Mouse (Mus musculus) brown adipose tissue, adult 24 weeks (tissue): ENCODE results near the gene Gdap1l1. TPM values are rescaled to one million over a fixed set of nuclear protein-coding genes. Genes with fewer than 3 reads are reported as not detected.
A peak's percentile ranks its signal among the peaks of the same experiment; 100 is the strongest.

Experiments used
- H3K27ac ChIP-seq: fragments of 200-500 bp; replicated peaks from 2 replicates; pipeline ENCODE4 v1.5.1; 2012; ENCODE audit warnings: low read depth, mild to moderate bottlenecking, low read length
- H3K4me1 ChIP-seq: fragments of 200-500 bp; 2 replicates; pipeline ENCODE4 v1.6.1; 2012; ENCODE audit warnings: low read length, mixed read lengths; ENCODE audit not compliant: control insufficient read depth, insufficient read depth, insufficient read length
- H3K4me3 ChIP-seq: fragments of 200-500 bp; 2 replicates; pipeline ENCODE4 v1.5.1; 2012; ENCODE audit warnings: low read depth, mild to moderate bottlenecking, low read length, moderate library complexity; ENCODE audit not compliant: insufficient read depth
- polyA plus RNA-seq: library from polyadenylated mRNA; stranded (reverse); fragments of >200 nt; gene quantifications from 2 replicates; pipeline ENCODE4 v1.2.4, GENCODE M21; 2012; ENCODE audit not compliant: missing spikeins, insufficient read depth, insufficient read length

The Gdap1l1 gene
- polyA plus RNA-seq, 1 experiment: not detected

GRCm38 (mm10) chr2:163412846-163413590, 25.3 kb upstream of the Gdap1l1 start:
- no peak overlapping the region for H3K4me3 ChIP-seq
- peaks cover 8% of the 10 kb centered on the region for H3K4me1 ChIP-seq
- no peak overlapping the region for H3K27ac ChIP-seq

- H3K27ac ChIP-seq: no peak overlapping the region
- H3K4me3 ChIP-seq: no peak overlapping the region
Observed at GRCm38 (mm10) chr2:163417026-163417425, 21.2 kb upstream of the Gdap1l1 start.

GRCm38 (mm10) chr2:163417830-163418229, 20.4 kb upstream of the Gdap1l1 start:
- H3K27ac ChIP-seq: no peak overlapping the region
- peak overlapping the region; percentile 87; the same call in 1 of the 2 replicates for H3K4me3 ChIP-seq

More at GRCm38 (mm10) chr2:163417026-163417425, 21.2 kb upstream of the Gdap1l1 start:
- H3K4me1 ChIP-seq: peaks cover 15% of the 10 kb centered on the region

GRCm38 (mm10) chr2:163418841-163419345, 19.4 kb upstream of the Gdap1l1 start:
- peak overlapping the region; percentile 87 for H3K4me3 ChIP-seq
- peaks cover 13% of the 10 kb centered on the region for H3K4me1 ChIP-seq
- H3K27ac ChIP-seq: peak overlapping the region; percentile 56

More at GRCm38 (mm10) chr2:163417830-163418229, 20.4 kb upstream of the Gdap1l1 start:
- H3K4me1 ChIP-seq: peaks cover 13% of the 10 kb centered on the region; the same call in 1 of the 2 replicates

GRCm38 (mm10) chr2:163419346-163420045, 18.8 kb upstream of the Gdap1l1 start:
- peak overlapping the region; percentile 78 for H3K27ac ChIP-seq
- H3K4me3 ChIP-seq: peak overlapping the region; percentile 87
- H3K4me1 ChIP-seq: peaks cover 13% of the 10 kb centered on the region

- Histone ChIP-seq H3K27ac (peak overlapping the region; percentile 78; the same call in 1 of the 2 replicates), H3K4me3 (peak overlapping the region; percentile 83), H3K4me1 (peaks cover 13% of the 10 kb centered on the region)
Observed at GRCm38 (mm10) chr2:163420366-163420886, 17.9 kb upstream of the Gdap1l1 start.

GRCm38 (mm10) chr2:163422895-163423660, 15.2 kb upstream of the Gdap1l1 start:
- H3K4me3 ChIP-seq: no peak overlapping the region
- peaks cover 7% of the 10 kb centered on the region for H3K4me1 ChIP-seq
- H3K27ac ChIP-seq: no peak overlapping the region

- Histone ChIP-seq H3K27ac (no peak within 1 kb of the TSS), H3K4me1 (peaks cover 7% of the 10 kb centered on the region), H3K4me3 (no peak within 1 kb of the TSS)
Observed at GRCm38 (mm10) chr2:163424597-163424996, 13.7 kb upstream of the Gdap1l1 start, which contains the start of gene Oser1. Gene Oser1, minus strand, starts transcription at chr2:163424697.

GRCm38 (mm10) chr2:163428346-163429011, 9.8 kb upstream of the Gdap1l1 start:
- Histone ChIP-seq H3K4me3 (no peak overlapping the region), H3K4me1 (no peaks in the 10 kb centered on the region), H3K27ac (no peak overlapping the region)

GRCm38 (mm10) chr2:163431289-163431688, 7.0 kb upstream of the Gdap1l1 start:
- Histone ChIP-seq H3K27ac (no peak overlapping the region), H3K4me1 (no peaks in the 10 kb centered on the region), H3K4me3 (no peak overlapping the region)

- Histone ChIP-seq H3K4me1 (peaks cover 5% of the 10 kb centered on the region; the same call in 1 of the 2 replicates), H3K27ac (no peak overlapping the region), H3K4me3 (no peak overlapping the region)
Observed at GRCm38 (mm10) chr2:163433971-163434370, 4.3 kb upstream of the Gdap1l1 start.

GRCm38 (mm10) chr2:163437800-163438199, 476 bp upstream of the Gdap1l1 start:
- H3K27ac ChIP-seq: no peak overlapping the region
- no peak overlapping the region for H3K4me3 ChIP-seq
- H3K4me1 ChIP-seq: peaks cover 5% of the 10 kb centered on the region; the same call in 1 of the 2 replicates

- Histone ChIP-seq H3K27ac (no peak overlapping the region), H3K4me3 (peak overlapping the region; percentile 47), H3K4me1 (peaks cover 5% of the 10 kb centered on the region; the same call in 1 of the 2 replicates)
Observed at GRCm38 (mm10) chr2:163438619-163439451, 559 bp downstream of the Gdap1l1 start.
